Mouse (Mus musculus): ENCODE measurements at regions not wholly inside any gene's neighbourhood (a gene's known extent, or its start where the extent isn't known, plus 50 kb on each side); places are given as distances from the start of the nearest gene placed in this dataset.

- in situ Hi-C loops (cut with MboI; ENCODE audit: low sequenced_read_pairs in 2 of 2, unreplicated experiment in 2 of 2), result no loop called here
- TF ChIP-seq ZNF384 (IDR thresholded peaks at IDR 0.05; ENCODE audit: low read depth, low read length) (no peak), HCFC1 (IDR thresholded peaks at IDR 0.05; ENCODE audit: borderline replicate concordance, insufficient read depth, low read length) (no peak), ZC3H11A (IDR thresholded peaks at IDR 0.05; ENCODE audit: borderline replicate concordance, low read depth, low read length) (no peak), MAFK (IDR thresholded peaks at IDR 0.05; ENCODE audit: insufficient read depth, low read depth, low read length) (no peak), CHD2 (IDR thresholded peaks at IDR 0.05; ENCODE audit: low read depth, low read length) (no peak)
- Histone ChIP-seq H3K27ac (ENCODE audit: insufficient read depth, low read depth, low read length, poor library complexity, severe bottlenecking) (no peak overlapping the region), H3K36me3 (ENCODE audit: control insufficient read depth, insufficient read depth, low read length, poor library complexity, severe bottlenecking) (no peaks in the 10 kb centered on the region), H3K4me1 (ENCODE audit: control insufficient read depth in 2 of 2, insufficient read depth in 2 of 2, low read length in 2 of 2, poor library complexity in 1 of 2) (no peaks in the 10 kb centered on the region), H3K4me3 (ENCODE audit: insufficient read depth in 1 of 2, low read depth in 1 of 2, low read length in 2 of 2, poor library complexity in 1 of 2, severe bottlenecking in 1 of 2) (no peak overlapping the region), H3K9me3 (ENCODE audit: control insufficient read depth, insufficient read depth, low read depth, low read length) (no peaks in the 10 kb centered on the region), H3K9ac (ENCODE audit: insufficient read depth, low read depth, low read length, poor library complexity, severe bottlenecking) (no peak overlapping the region)
- no peak for DNase-seq (ENCODE audit: low read depth, low spot score)
Measured at GRCm38 (mm10) chr2:84075944-84076343, 85.6 kb downstream of the Gm13691 start.

- H3K4me3 ChIP-seq (ENCODE audit: insufficient read depth in 1 of 2, low read depth in 1 of 2, low read length in 2 of 2, poor library complexity in 1 of 2, severe bottlenecking in 1 of 2), result no peak overlapping the region
- no peak overlapping the region for H3K27ac ChIP-seq (ENCODE audit: insufficient read depth, low read depth, low read length, poor library complexity, severe bottlenecking)
- H3K4me1 ChIP-seq (ENCODE audit: control insufficient read depth in 2 of 2, insufficient read depth in 2 of 2, low read length in 2 of 2, poor library complexity in 1 of 2), result no peaks in the 10 kb centered on the region
- in situ Hi-C loops (cut with MboI; ENCODE audit: low sequenced_read_pairs in 2 of 2, unreplicated experiment in 2 of 2), result no loop called here
- DNase-seq (ENCODE audit: low read depth, low spot score), result no peak
- TF ChIP-seq MAFK (IDR thresholded peaks at IDR 0.05; ENCODE audit: insufficient read depth, low read depth, low read length) (no peak), ZNF384 (IDR thresholded peaks at IDR 0.05; ENCODE audit: low read depth, low read length) (no peak), HCFC1 (IDR thresholded peaks at IDR 0.05; ENCODE audit: borderline replicate concordance, insufficient read depth, low read length) (no peak), CHD2 (IDR thresholded peaks at IDR 0.05; ENCODE audit: low read depth, low read length) (no peak), ZC3H11A (IDR thresholded peaks at IDR 0.05; ENCODE audit: borderline replicate concordance, low read depth, low read length) (no peak)
- no peaks in the 10 kb centered on the region for H3K9me3 ChIP-seq (ENCODE audit: control insufficient read depth, insufficient read depth, low read depth, low read length)
- H3K36me3 ChIP-seq (ENCODE audit: control insufficient read depth, insufficient read depth, low read length, poor library complexity, severe bottlenecking), result no peaks in the 10 kb centered on the region
- no peak overlapping the region for H3K9ac ChIP-seq (ENCODE audit: insufficient read depth, low read depth, low read length, poor library complexity, severe bottlenecking)
Measured at GRCm38 (mm10) chr2:84079284-84079683, 88.9 kb downstream of the Gm13691 start.

- Histone ChIP-seq H3K36me3 (ENCODE audit: control insufficient read depth, insufficient read depth, low read length, poor library complexity, severe bottlenecking) (no peaks in the 10 kb centered on the region), H3K4me1 (ENCODE audit: control insufficient read depth in 2 of 2, insufficient read depth in 2 of 2, low read length in 2 of 2, poor library complexity in 1 of 2) (no peaks in the 10 kb centered on the region), H3K27ac (ENCODE audit: insufficient read depth, low read depth, low read length, poor library complexity, severe bottlenecking) (no peak overlapping the region), H3K9ac (ENCODE audit: insufficient read depth, low read depth, low read length, poor library complexity, severe bottlenecking) (no peak overlapping the region), H3K9me3 (ENCODE audit: control insufficient read depth, insufficient read depth, low read depth, low read length) (no peaks in the 10 kb centered on the region), H3K4me3 (ENCODE audit: insufficient read depth in 1 of 2, low read depth in 1 of 2, low read length in 2 of 2, poor library complexity in 1 of 2, severe bottlenecking in 1 of 2) (no peak overlapping the region)
- DNase-seq (ENCODE audit: low read depth, low spot score), result no peak
- in situ Hi-C loops (cut with MboI; ENCODE audit: low sequenced_read_pairs in 2 of 2, unreplicated experiment in 2 of 2), result no loop called here
- no peak for TF ChIP-seq MAFK (IDR thresholded peaks at IDR 0.05; ENCODE audit: insufficient read depth, low read depth, low read length)
- TF ChIP-seq ZNF384 (IDR thresholded peaks at IDR 0.05; ENCODE audit: low read depth, low read length), result no peak
- TF ChIP-seq CHD2 (IDR thresholded peaks at IDR 0.05; ENCODE audit: low read depth, low read length), result no peak
- TF ChIP-seq ZC3H11A (IDR thresholded peaks at IDR 0.05; ENCODE audit: borderline replicate concordance, low read depth, low read length), result no peak
- no peak for TF ChIP-seq HCFC1 (IDR thresholded peaks at IDR 0.05; ENCODE audit: borderline replicate concordance, insufficient read depth, low read length)
Measured at GRCm38 (mm10) chr2:84080228-84080627, 89.9 kb downstream of the Gm13691 start.

- H3K9me3 ChIP-seq (ENCODE audit: control insufficient read depth, insufficient read depth, low read depth, low read length), result no peaks in the 10 kb centered on the region
- in situ Hi-C loops (cut with MboI; ENCODE audit: low sequenced_read_pairs in 2 of 2, unreplicated experiment in 2 of 2), result no loop called here
- no peak overlapping the region for H3K9ac ChIP-seq (ENCODE audit: insufficient read depth, low read depth, low read length, poor library complexity, severe bottlenecking)
- TF ChIP-seq ZC3H11A (IDR thresholded peaks at IDR 0.05; ENCODE audit: borderline replicate concordance, low read depth, low read length), result no peak
- TF ChIP-seq CHD2 (IDR thresholded peaks at IDR 0.05; ENCODE audit: low read depth, low read length), result no peak
- TF ChIP-seq MAFK (IDR thresholded peaks at IDR 0.05; ENCODE audit: insufficient read depth, low read depth, low read length), result no peak
- TF ChIP-seq ZNF384 (IDR thresholded peaks at IDR 0.05; ENCODE audit: low read depth, low read length), result no peak
- TF ChIP-seq HCFC1 (IDR thresholded peaks at IDR 0.05; ENCODE audit: borderline replicate concordance, insufficient read depth, low read length), result no peak
- H3K4me3 ChIP-seq (ENCODE audit: insufficient read depth in 1 of 2, low read depth in 1 of 2, low read length in 2 of 2, poor library complexity in 1 of 2, severe bottlenecking in 1 of 2), result no peak overlapping the region
- no peaks in the 10 kb centered on the region for H3K4me1 ChIP-seq (ENCODE audit: control insufficient read depth in 2 of 2, insufficient read depth in 2 of 2, low read length in 2 of 2, poor library complexity in 1 of 2)
- DNase-seq (ENCODE audit: low read depth, low spot score), result no peak
- H3K27ac ChIP-seq (ENCODE audit: insufficient read depth, low read depth, low read length, poor library complexity, severe bottlenecking), result no peak overlapping the region
- H3K36me3 ChIP-seq (ENCODE audit: control insufficient read depth, insufficient read depth, low read length, poor library complexity, severe bottlenecking), result no peaks in the 10 kb centered on the region
Measured at GRCm38 (mm10) chr2:84094751-84095150, 104.4 kb downstream of the Gm13691 start.

GRCm38 (mm10) chr2:84098746-84099145 lies 108.4 kb downstream of the Gm13691 start:
- Histone ChIP-seq H3K4me1 (ENCODE audit: control insufficient read depth in 2 of 2, insufficient read depth in 2 of 2, low read length in 2 of 2, poor library complexity in 1 of 2) (no peaks in the 10 kb centered on the region), H3K9ac (ENCODE audit: insufficient read depth, low read depth, low read length, poor library complexity, severe bottlenecking) (no peak overlapping the region), H3K27ac (ENCODE audit: insufficient read depth, low read depth, low read length, poor library complexity, severe bottlenecking) (no peak overlapping the region), H3K36me3 (ENCODE audit: control insufficient read depth, insufficient read depth, low read length, poor library complexity, severe bottlenecking) (no peaks in the 10 kb centered on the region), H3K9me3 (ENCODE audit: control insufficient read depth, insufficient read depth, low read depth, low read length) (no peaks in the 10 kb centered on the region), H3K4me3 (ENCODE audit: insufficient read depth in 1 of 2, low read depth in 1 of 2, low read length in 2 of 2, poor library complexity in 1 of 2, severe bottlenecking in 1 of 2) (no peak overlapping the region)
- no peak for DNase-seq (ENCODE audit: low read depth, low spot score)
- in situ Hi-C loops (cut with MboI; ENCODE audit: low sequenced_read_pairs in 2 of 2, unreplicated experiment in 2 of 2), result no loop called here
- TF ChIP-seq CHD2 (IDR thresholded peaks at IDR 0.05; ENCODE audit: low read depth, low read length) (no peak), ZNF384 (IDR thresholded peaks at IDR 0.05; ENCODE audit: low read depth, low read length) (no peak), MAFK (IDR thresholded peaks at IDR 0.05; ENCODE audit: insufficient read depth, low read depth, low read length) (no peak), HCFC1 (IDR thresholded peaks at IDR 0.05; ENCODE audit: borderline replicate concordance, insufficient read depth, low read length) (no peak), ZC3H11A (IDR thresholded peaks at IDR 0.05; ENCODE audit: borderline replicate concordance, low read depth, low read length) (no peak)

All from ES-E14 (cell line).